Mouse (Mus musculus): ENCODE results near the gene Olfr56. TPM values are rescaled to one million over a fixed set of nuclear protein-coding genes. Genes with fewer than 3 reads are reported as not detected.

The Olfr56 gene
- polyA plus RNA-seq, 1 experiment from 2014 or later, result not detected

DNA sequence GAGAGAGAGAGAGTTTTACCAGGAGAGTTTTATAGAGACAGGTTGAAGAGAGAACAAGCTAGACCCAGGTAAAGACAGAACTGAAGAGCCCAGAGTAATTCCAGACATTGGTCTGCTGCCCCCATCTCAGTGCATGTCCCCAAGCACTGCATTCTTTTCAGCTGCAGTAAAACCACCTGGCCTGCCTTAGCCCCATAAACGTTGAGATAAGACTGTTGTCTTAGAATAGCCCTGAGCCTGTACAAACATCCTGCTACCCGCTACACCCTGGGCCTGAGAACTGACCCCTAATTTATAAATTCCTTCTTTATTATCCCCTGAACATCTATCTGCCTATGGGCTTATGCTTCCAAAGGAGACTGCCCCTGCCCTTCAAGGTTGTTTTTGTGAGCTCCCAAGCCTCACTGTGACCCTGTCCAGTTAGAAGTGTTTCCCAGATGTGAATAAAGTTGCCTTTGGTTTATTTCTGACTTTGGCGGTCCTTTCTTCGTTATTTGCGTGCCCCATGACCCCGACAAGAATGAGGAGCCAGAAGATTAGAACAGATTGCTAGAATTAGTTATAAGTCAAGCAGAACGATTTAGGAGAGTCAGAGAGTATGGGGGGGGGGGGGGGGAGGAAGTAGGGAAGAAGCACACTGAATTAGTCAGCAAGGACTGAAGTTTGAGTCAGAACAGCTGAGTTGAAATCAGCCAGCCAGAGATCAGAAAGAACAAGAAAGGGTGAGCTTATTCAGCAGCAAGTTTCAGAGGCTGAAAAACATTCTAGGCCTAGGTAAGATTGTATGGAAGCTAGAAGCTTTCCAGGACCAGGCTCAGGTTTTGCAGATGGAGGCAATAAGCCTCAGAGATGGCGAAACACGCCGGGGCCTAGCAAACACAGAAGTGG, 129.2 kb downstream of the Olfr56 start:
- H3K4me3 ChIP-seq, result no peak overlapping the region
- H3K9ac ChIP-seq, result no peak overlapping the region
- H3K27me3 ChIP-seq (replicated peaks), result no peaks in the 10 kb centered on the region
- ATAC-seq (replicated peaks), result no peak
- no peaks in the 10 kb centered on the region for H3K4me1 ChIP-seq
- no peak overlapping the region for H3K27ac ChIP-seq
- no peaks in the 10 kb centered on the region for H3K9me3 ChIP-seq
- no peak overlapping the region for H3K4me2 ChIP-seq
- no peaks in the 10 kb centered on the region for H3K36me3 ChIP-seq (replicated peaks)
- WGBS, result 62% methylated on average over 10 of the region's 10 CpGs

DNA sequence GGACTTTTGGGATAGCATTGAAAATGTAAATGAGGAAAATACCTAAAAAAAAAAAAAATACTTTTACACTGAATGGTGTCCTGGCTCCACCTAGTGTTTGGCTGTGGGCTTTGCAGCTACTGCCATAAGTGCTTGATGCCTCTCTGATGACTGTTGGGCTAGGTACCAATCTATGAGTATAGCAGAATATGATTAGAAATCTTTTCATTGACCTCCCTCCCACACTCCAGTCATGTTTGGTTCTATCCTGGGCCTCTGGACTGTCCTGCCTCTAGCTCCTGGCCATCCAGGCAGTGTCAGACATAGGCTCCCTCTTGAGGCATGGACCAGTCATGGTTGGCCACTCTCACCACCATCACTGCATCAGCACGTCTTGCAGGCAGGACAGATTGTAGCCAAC, 130.1 kb downstream of the Olfr56 start:
- Histone ChIP-seq H3K4me2 (no peak overlapping the region), H3K27me3 (replicated peaks) (no peaks in the 10 kb centered on the region), H3K4me3 (no peak overlapping the region), H3K27ac (no peak overlapping the region), H3K4me1 (no peaks in the 10 kb centered on the region), H3K36me3 (replicated peaks) (no peaks in the 10 kb centered on the region), H3K9me3 (no peaks in the 10 kb centered on the region), H3K9ac (no peak overlapping the region)
- ATAC-seq (replicated peaks), result no peak
- WGBS, result 37% methylated on average over 1 of the region's 1 CpGs

DNA sequence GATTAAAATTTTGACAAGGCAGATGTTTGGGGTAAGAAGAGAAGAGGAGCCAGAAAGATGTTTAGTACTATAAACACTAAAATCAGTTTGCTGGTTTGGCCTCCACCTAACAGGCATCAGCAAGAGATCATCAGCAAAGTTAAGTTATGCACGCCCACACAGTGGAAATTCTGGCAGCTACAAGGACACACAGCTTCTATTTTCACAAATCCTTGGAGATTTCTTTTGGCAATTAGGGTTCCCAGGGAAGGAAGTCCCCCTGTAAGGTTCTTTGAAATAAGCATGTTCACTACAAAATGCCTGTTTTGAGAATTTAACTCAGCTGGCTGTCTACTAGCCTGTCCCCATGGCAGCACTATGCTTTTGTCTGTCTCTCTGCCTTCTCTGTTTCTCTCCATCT, 132.3 kb downstream of the Olfr56 start:
- H3K4me2 ChIP-seq, result no peak overlapping the region
- H3K36me3 ChIP-seq (replicated peaks), result no peaks in the 10 kb centered on the region
- H3K27ac ChIP-seq, result no peak overlapping the region
- no peaks in the 10 kb centered on the region for H3K9me3 ChIP-seq
- no peaks in the 10 kb centered on the region for H3K4me1 ChIP-seq
- H3K27me3 ChIP-seq (replicated peaks), result no peaks in the 10 kb centered on the region
- H3K4me3 ChIP-seq, result no peak overlapping the region
- WGBS, result 78% methylated on average over 1 of the region's 1 CpGs
- ATAC-seq (replicated peaks), result no peak
- H3K9ac ChIP-seq, result no peak overlapping the region

DNA sequence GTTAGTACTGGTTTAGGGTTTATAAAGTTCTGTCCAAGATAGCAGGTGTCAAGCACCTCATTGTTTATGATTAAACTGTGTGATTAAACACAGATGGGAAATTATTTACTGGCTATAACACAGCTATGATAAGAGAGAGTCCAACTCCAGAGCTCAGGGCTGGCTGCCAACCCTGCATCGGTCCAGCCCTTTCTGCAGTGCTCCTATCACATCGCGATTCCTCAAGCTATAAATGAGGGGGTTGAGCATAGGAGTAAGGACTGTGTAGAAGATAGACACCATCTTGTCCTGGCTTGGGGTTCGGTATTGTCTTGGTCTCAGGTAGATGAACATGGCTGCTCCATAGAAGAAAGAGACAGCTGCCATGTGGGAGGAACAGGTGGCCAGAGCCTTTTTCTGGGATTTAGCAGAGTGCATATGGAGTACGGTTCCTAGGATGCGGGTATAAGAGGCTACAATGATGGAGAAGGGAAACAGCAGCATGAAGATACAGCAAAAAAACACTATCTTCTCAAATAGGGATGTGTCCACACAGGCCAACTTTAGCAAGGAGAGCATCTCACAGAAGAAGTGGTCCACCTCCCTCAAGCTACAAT, 134.0 kb downstream of the Olfr56 start:
- Histone ChIP-seq H3K9ac (no peak overlapping the region), H3K9me3 (no peaks in the 10 kb centered on the region), H3K36me3 (replicated peaks) (no peaks in the 10 kb centered on the region), H3K4me3 (no peak overlapping the region), H3K4me1 (no peaks in the 10 kb centered on the region), H3K27me3 (replicated peaks) (no peaks in the 10 kb centered on the region), H3K27ac (no peak overlapping the region), H3K4me2 (no peak overlapping the region)
- WGBS, result 92% methylated on average over 6 of the region's 6 CpGs
- no peak for ATAC-seq (replicated peaks)

DNA sequence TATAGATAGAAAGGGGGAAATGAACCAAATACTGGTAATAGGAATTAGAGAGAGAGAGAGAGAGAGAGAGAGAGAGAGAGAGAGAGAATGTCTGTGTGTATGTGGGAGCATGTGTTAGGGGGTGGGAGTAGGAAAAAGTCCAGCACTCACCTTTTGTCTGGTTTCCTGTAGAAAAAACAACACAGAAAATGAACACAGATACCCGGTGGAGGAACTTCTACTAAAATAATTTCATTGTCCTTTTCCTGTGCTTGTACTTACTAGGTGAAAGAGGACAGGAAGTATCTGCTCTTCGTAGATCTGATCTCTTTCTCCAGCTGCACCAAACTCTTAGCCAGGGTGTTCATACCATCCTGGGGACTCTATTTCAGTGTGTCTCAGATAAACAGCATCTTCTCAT, 135.5 kb downstream of the Olfr56 start:
- no peak overlapping the region for H3K9ac ChIP-seq
- ATAC-seq (replicated peaks), result no peak
- H3K27ac ChIP-seq, result no peak overlapping the region
- H3K36me3 ChIP-seq (replicated peaks), result no peaks in the 10 kb centered on the region
- no peaks in the 10 kb centered on the region for H3K9me3 ChIP-seq
- no peaks in the 10 kb centered on the region for H3K4me1 ChIP-seq
- no peak overlapping the region for H3K4me3 ChIP-seq
- H3K27me3 ChIP-seq (replicated peaks), result no peaks in the 10 kb centered on the region
- no peak overlapping the region for H3K4me2 ChIP-seq
- whole genome bisulfite sequencing, result 92% methylated on average over 2 of the region's 2 CpGs

DNA sequence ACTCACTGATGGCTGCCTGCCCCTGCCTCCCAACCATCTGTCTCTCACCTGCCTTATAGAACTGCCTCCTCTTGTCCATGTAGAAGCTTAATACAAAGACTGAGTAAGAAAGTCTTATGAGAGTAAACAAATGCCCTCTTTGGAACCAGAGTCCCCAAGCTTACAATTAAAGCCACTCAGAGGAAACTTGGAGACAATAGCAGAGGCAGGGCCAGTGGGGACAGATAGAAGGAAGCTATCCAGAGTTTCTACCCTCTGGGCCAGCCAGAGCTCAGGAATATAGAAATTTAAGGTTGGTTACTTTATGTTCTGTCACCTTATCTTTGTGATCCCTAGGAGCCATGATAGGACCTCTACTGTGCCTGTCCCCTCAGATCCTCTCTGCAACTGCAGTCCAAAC, 136.1 kb downstream of the Olfr56 start, which contains the start of gene Olfr1396:
Gene Olfr1396 (minus strand): TSS at position 101 of the 400 bp plus-strand sequence.
- no peaks in the 10 kb centered on the region for H3K4me1 ChIP-seq
- H3K4me3 ChIP-seq, result no peak within 1 kb of the TSS
- no peak for ATAC-seq (replicated peaks)
- H3K36me3 ChIP-seq (replicated peaks), result no peaks in the 10 kb centered on the region
- H3K27me3 ChIP-seq (replicated peaks), result no peaks in the 10 kb centered on the region
- H3K9me3 ChIP-seq, result no peaks in the 10 kb centered on the region
- H3K4me2 ChIP-seq, result no peak within 1 kb of the TSS
- H3K27ac ChIP-seq, result no peak within 1 kb of the TSS
- no peak within 1 kb of the TSS for H3K9ac ChIP-seq

DNA sequence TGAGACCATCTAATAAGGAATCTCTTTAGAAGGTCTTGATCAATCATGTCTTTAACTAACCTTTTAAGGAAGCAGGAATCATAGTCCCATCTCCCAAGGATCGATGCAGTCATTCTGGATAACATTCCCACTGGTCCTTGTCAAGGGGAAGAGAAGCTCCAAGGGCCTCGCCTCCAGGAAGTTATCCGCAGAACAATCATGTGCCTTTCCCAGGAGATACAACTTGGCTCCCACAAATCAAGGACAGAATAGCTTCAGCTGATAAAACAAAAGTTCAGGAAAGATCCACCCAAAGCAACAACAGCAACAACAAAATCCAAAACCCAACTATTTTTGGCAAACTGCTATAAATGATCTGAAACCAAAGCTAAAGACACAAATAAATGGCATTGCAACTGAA, 140.9 kb downstream of the Olfr56 start:
- Histone ChIP-seq H3K9me3 (no peaks in the 10 kb centered on the region), H3K9ac (no peak overlapping the region), H3K36me3 (replicated peaks) (no peaks in the 10 kb centered on the region), H3K27me3 (replicated peaks) (no peaks in the 10 kb centered on the region), H3K4me2 (no peak overlapping the region), H3K27ac (no peak overlapping the region), H3K4me1 (no peaks in the 10 kb centered on the region), H3K4me3 (no peak overlapping the region)
- 90% methylated on average over 3 of the region's 3 CpGs for WGBS
- ATAC-seq (replicated peaks), result no peak

DNA sequence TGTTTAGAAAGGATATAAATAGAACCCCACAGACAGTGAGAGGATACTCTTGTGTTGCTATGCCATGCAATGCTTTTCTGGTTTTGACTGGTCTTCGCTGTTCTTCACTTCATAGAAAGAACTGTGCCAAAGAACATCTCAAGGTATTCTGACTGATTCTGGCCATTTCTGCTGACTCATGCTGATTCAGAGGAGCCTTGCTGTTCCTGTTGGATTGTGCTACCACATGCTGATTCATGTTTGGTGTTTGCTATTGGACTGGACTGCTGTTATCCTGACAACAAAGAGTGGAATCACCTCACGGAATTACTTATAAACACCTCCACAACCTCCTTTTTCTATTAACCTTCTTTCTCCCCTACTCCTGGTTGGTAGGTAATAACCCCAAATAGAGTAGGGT, 145.5 kb downstream of the Olfr56 start:
- H3K27me3 ChIP-seq (replicated peaks), result no peaks in the 10 kb centered on the region
- no peaks in the 10 kb centered on the region for H3K36me3 ChIP-seq (replicated peaks)
- no peak for ATAC-seq (replicated peaks)
- H3K9ac ChIP-seq, result no peak overlapping the region
- no peak overlapping the region for H3K4me2 ChIP-seq
- H3K27ac ChIP-seq, result no peak overlapping the region
- WGBS, result 87% methylated on average over 2 of the region's 2 CpGs
- no peaks in the 10 kb centered on the region for H3K9me3 ChIP-seq
- H3K4me1 ChIP-seq, result no peaks in the 10 kb centered on the region
- H3K4me3 ChIP-seq, result no peak overlapping the region

DNA sequence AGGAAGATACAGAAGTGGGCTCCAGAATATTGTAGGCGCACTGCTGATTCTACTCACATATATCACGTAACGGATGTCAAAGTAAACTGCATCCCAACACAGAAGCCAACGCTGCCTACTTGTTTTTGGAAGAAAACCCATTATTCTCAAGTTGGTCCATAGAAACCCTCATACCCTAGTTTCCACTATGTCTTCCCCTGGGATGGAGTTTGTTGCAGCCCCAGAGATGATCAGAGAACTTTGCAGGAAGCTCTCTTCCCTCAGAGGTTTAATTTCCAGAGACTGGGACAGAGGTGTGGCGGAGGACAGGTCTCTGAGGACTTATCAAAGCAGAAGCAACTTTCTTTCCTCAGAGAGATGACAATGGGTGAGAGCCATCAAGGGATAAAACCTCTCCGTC, 163.3 kb downstream of the Olfr56 start, which contains the start of gene Olfr1395:
Gene Olfr1395 (plus strand): TSS at position 301 of the 400 bp plus-strand sequence.
- no peak for ATAC-seq (replicated peaks)

DNA sequence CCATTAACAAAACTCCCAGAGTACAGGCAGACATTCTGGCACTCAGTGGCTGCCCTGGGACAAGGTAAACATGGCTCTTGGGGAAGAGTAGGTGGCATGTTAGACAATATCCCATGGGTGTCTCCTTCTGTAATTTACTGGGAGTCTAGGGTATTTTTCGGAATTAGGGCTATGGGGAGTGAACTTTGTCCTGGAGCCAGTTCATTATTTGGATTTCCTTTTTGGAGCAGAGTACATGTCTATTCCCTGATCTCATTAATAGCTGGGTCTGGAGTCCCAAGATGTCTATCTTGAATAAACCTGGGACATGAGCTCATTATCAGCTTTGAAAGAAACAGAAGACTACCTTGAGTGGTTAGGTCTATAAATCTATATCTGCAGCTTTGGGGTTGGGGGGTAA, 175.4 kb downstream of the Olfr56 start, which contains the start of gene Olfr1394:
Gene Olfr1394 (plus strand): TSS at position 301 of the 400 bp plus-strand sequence.
- H3K4me2 ChIP-seq, result no peak within 1 kb of the TSS
- H3K9ac ChIP-seq, result no peak within 1 kb of the TSS
- no peak for ATAC-seq (replicated peaks)
- H3K27ac ChIP-seq, result no peak within 1 kb of the TSS
- no peaks in the 10 kb centered on the region for H3K27me3 ChIP-seq (replicated peaks)
- no peak within 1 kb of the TSS for H3K4me3 ChIP-seq
- WGBS, result 83% methylated on average over 1 of the region's 1 CpGs
- H3K9me3 ChIP-seq, result no peaks in the 10 kb centered on the region
- no peaks in the 10 kb centered on the region for H3K36me3 ChIP-seq (replicated peaks)
- no peaks in the 10 kb centered on the region for H3K4me1 ChIP-seq

More for the DNA sequence above, 163.3 kb downstream of the Olfr56 start, which contains the start of gene Olfr1395:
- H3K9ac ChIP-seq, result no peak within 1 kb of the TSS
- 93% methylated on average over 6 of the region's 6 CpGs for WGBS
- no peaks in the 10 kb centered on the region for H3K36me3 ChIP-seq (replicated peaks)
- no peak within 1 kb of the TSS for H3K4me3 ChIP-seq
- H3K4me1 ChIP-seq, result no peaks in the 10 kb centered on the region
- H3K27me3 ChIP-seq (replicated peaks), result no peaks in the 10 kb centered on the region
- no peak within 1 kb of the TSS for H3K4me2 ChIP-seq
- H3K27ac ChIP-seq, result no peak within 1 kb of the TSS
- no peaks in the 10 kb centered on the region for H3K9me3 ChIP-seq

DNA sequence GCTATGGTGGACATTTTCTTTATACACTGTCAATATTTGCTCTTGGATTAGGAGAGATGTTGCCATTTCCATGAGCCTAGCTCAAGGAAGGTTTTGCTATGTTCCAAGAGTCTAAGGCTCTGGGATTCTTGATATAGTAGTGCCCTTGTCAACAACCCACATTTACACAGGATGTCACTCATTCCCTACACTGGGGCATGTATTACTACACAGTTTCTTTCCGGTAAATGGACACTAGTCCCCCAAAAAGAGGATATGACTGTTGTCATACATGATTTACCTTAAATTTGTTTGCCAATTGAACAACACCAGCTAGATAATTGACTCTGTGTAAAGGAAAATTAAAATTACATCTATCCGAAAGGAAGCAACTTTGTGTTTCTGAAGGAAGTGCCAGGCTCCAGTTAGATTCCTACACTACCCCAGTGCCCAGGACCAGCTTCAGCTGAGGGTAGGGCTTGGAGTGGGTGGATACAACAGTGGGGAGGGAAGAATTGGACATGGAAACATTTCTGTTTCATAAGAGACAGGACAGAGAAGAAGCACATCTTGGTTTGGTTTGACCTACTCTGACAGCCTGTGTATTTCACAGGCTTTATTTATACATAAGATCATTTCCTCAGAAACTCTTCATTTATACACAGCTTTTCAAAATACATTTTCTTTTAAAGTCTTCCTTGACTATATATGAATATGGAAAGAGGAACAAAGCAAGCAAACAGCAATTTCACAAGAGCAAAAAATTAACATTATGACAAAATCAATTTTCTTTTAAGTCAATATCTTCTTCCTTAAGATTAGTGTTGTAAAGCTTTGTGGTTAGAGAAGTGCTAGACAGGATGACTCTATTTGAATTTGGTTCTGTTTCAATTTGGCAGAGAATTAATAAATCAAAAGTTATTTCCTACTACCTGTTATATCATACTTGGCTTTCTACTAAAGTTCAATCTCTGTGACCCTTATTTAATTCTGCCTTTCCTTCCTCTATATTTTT, 178.4 kb downstream of the Olfr56 start:
- H3K4me3 ChIP-seq, result no peak overlapping the region
- H3K27ac ChIP-seq, result no peak overlapping the region
- no peak for ATAC-seq (replicated peaks)
- 91% methylated on average over 2 of the region's 2 CpGs for WGBS
- H3K36me3 ChIP-seq (replicated peaks), result no peaks in the 10 kb centered on the region
- H3K4me1 ChIP-seq, result no peaks in the 10 kb centered on the region
- no peaks in the 10 kb centered on the region for H3K9me3 ChIP-seq
- no peaks in the 10 kb centered on the region for H3K27me3 ChIP-seq (replicated peaks)
- H3K9ac ChIP-seq, result no peak overlapping the region
- H3K4me2 ChIP-seq, result no peak overlapping the region
